Mouse (Mus musculus): ENCODE results near the gene Phf24. TPM values are rescaled to one million over a fixed set of nuclear protein-coding genes. Genes with fewer than 3 reads are reported as not detected.

Phf24 gene
- polyA plus RNA-seq, 1 experiment from 2014 or later, result 2.9 TPM

- H3K9ac ChIP-seq (ENCODE audit: low read length), result no peak overlapping the region
- no peaks in the 10 kb centered on the region for H3K27me3 ChIP-seq (ENCODE audit: control insufficient read depth, insufficient read depth, low read length)
- no peaks in the 10 kb centered on the region for H3K9me3 ChIP-seq (ENCODE audit: control insufficient read depth, low read length)
- 86% methylated on average over 7 of the region's 7 CpGs for WGBS
- no peak for ATAC-seq (ENCODE audit: low FRiP score)
- DNase-seq (ENCODE audit: low spot score, missing footprints), result no peak
- H3K4me1 ChIP-seq (ENCODE audit: control insufficient read depth, insufficient read depth, low read length), result peaks cover 4% of the 10 kb centered on the region
- H3K4me3 ChIP-seq (ENCODE audit: low read depth, low read length), result no peak overlapping the region
- no peak overlapping the region for H3K4me2 ChIP-seq
- H3K36me3 ChIP-seq (ENCODE audit: control insufficient read depth, insufficient read depth, low read length), result no peaks in the 10 kb centered on the region
- H3K27ac ChIP-seq (ENCODE audit: low read depth, low read length), result no peak overlapping the region
Observed at GRCm38 (mm10) chr4:42941396-42941795, 24.9 kb downstream of the Phf24 start.

GRCm38 (mm10) chr4:42943341-42943740, 26.9 kb downstream of the Phf24 start:
- no peak overlapping the region for H3K27ac ChIP-seq (ENCODE audit: low read depth, low read length)
- WGBS, result 87% methylated on average over 5 of the region's 5 CpGs
- no peaks in the 10 kb centered on the region for H3K27me3 ChIP-seq (ENCODE audit: control insufficient read depth, insufficient read depth, low read length)
- H3K4me3 ChIP-seq (ENCODE audit: low read depth, low read length), result no peak overlapping the region
- no peak for DNase-seq (ENCODE audit: low spot score, missing footprints)
- no peak overlapping the region for H3K4me2 ChIP-seq
- no peaks in the 10 kb centered on the region for H3K9me3 ChIP-seq (ENCODE audit: control insufficient read depth, low read length)
- ATAC-seq (ENCODE audit: low FRiP score), result no peak
- H3K9ac ChIP-seq (ENCODE audit: low read length), result no peak overlapping the region
- H3K36me3 ChIP-seq (ENCODE audit: control insufficient read depth, insufficient read depth, low read length), result no peaks in the 10 kb centered on the region
- H3K4me1 ChIP-seq (ENCODE audit: control insufficient read depth, insufficient read depth, low read length), result peaks cover 18% of the 10 kb centered on the region

- no peak overlapping the region for H3K4me2 ChIP-seq
- no peak overlapping the region for H3K27ac ChIP-seq (ENCODE audit: low read depth, low read length)
- ATAC-seq (ENCODE audit: low FRiP score) (no peak), DNase-seq (ENCODE audit: low spot score, missing footprints) (no peak)
- no peaks in the 10 kb centered on the region for H3K9me3 ChIP-seq (ENCODE audit: control insufficient read depth, low read length)
- H3K36me3 ChIP-seq (ENCODE audit: control insufficient read depth, insufficient read depth, low read length), result no peaks in the 10 kb centered on the region
- no peaks in the 10 kb centered on the region for H3K27me3 ChIP-seq (ENCODE audit: control insufficient read depth, insufficient read depth, low read length)
- H3K9ac ChIP-seq (ENCODE audit: low read length), result no peak overlapping the region
- peaks cover 23% of the 10 kb centered on the region for H3K4me1 ChIP-seq (ENCODE audit: control insufficient read depth, insufficient read depth, low read length)
- WGBS, result 89% methylated on average over 9 of the region's 9 CpGs
- H3K4me3 ChIP-seq (ENCODE audit: low read depth, low read length), result no peak overlapping the region
Observed at GRCm38 (mm10) chr4:42944185-42944584, 27.7 kb downstream of the Phf24 start.

DNA sequence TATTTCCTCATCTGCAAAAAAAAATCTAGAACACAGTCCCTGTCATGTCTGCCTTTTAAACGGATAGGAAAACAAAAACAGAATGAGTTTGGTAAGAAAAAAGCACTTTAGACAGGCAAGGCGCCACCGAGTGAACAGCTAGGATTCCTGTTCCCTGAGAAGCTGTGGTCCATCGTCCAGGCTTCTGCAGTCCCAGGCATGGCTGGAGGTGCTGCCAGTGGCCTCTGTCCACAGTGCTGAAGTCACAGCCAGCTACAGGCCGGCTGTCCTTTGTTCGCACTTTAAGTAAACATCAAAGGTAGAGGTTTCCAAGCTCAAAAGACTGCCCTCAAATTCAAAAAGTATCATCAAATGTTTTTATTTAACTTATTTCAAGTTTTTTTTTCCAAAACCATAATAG, 28.6 kb downstream of the Phf24 start:
- Histone ChIP-seq H3K4me3 (ENCODE audit: low read depth, low read length) (no peak overlapping the region), H3K9me3 (ENCODE audit: control insufficient read depth, low read length) (no peaks in the 10 kb centered on the region), H3K4me2 (no peak overlapping the region), H3K27me3 (ENCODE audit: control insufficient read depth, insufficient read depth, low read length) (no peaks in the 10 kb centered on the region), H3K27ac (ENCODE audit: low read depth, low read length) (no peak overlapping the region), H3K9ac (ENCODE audit: low read length) (no peak overlapping the region), H3K4me1 (ENCODE audit: control insufficient read depth, insufficient read depth, low read length) (peaks cover 25% of the 10 kb centered on the region), H3K36me3 (ENCODE audit: control insufficient read depth, insufficient read depth, low read length) (no peaks in the 10 kb centered on the region)
- ATAC-seq (ENCODE audit: low FRiP score) (no peak), DNase-seq (ENCODE audit: low spot score, missing footprints) (no peak)
- WGBS, result 13% methylated on average over 6 of the region's 6 CpGs

- H3K4me3 ChIP-seq (ENCODE audit: low read depth, low read length), result no peak overlapping the region
- ATAC-seq (ENCODE audit: low FRiP score) (no peak), DNase-seq (ENCODE audit: low spot score, missing footprints) (no peak)
- H3K9me3 ChIP-seq (ENCODE audit: control insufficient read depth, low read length), result no peaks in the 10 kb centered on the region
- no peaks in the 10 kb centered on the region for H3K36me3 ChIP-seq (ENCODE audit: control insufficient read depth, insufficient read depth, low read length)
- no peak overlapping the region for H3K9ac ChIP-seq (ENCODE audit: low read length)
- peaks cover 27% of the 10 kb centered on the region for H3K4me1 ChIP-seq (ENCODE audit: control insufficient read depth, insufficient read depth, low read length)
- 90% methylated on average over 3 of the region's 3 CpGs for WGBS
- no peak overlapping the region for H3K27ac ChIP-seq (ENCODE audit: low read depth, low read length)
- no peaks in the 10 kb centered on the region for H3K27me3 ChIP-seq (ENCODE audit: control insufficient read depth, insufficient read depth, low read length)
- H3K4me2 ChIP-seq, result no peak overlapping the region
Observed at GRCm38 (mm10) chr4:42945445-42945844, 29.0 kb downstream of the Phf24 start.

- peak; percentile 95 for DNase-seq (ENCODE audit: low spot score, missing footprints)
- no peak overlapping the region for H3K4me2 ChIP-seq
- no peak overlapping the region; the same call in 1 of the 2 replicates for H3K9ac ChIP-seq (ENCODE audit: low read length)
- H3K9me3 ChIP-seq (ENCODE audit: control insufficient read depth, low read length), result no peaks in the 10 kb centered on the region
- WGBS, result 8% methylated on average over 5 of the region's 5 CpGs
- no peak overlapping the region for H3K4me3 ChIP-seq (ENCODE audit: low read depth, low read length)
- H3K27ac ChIP-seq (ENCODE audit: low read depth, low read length), result no peak overlapping the region
- no peak for ATAC-seq (ENCODE audit: low FRiP score)
- no peaks in the 10 kb centered on the region for H3K27me3 ChIP-seq (ENCODE audit: control insufficient read depth, insufficient read depth, low read length)
- H3K36me3 ChIP-seq (ENCODE audit: control insufficient read depth, insufficient read depth, low read length), result no peaks in the 10 kb centered on the region
- peaks cover 33% of the 10 kb centered on the region for H3K4me1 ChIP-seq (ENCODE audit: control insufficient read depth, insufficient read depth, low read length)
Observed at GRCm38 (mm10) chr4:42945952-42946351, 29.5 kb downstream of the Phf24 start.

GRCm38 (mm10) chr4:42946733-42947290, 30.4 kb downstream of the Phf24 start:
- Histone ChIP-seq H3K36me3 (ENCODE audit: control insufficient read depth, insufficient read depth, low read length) (no peaks in the 10 kb centered on the region), H3K4me2 (peak overlapping the region; percentile 22), H3K9ac (ENCODE audit: low read length) (0 out of 2 replicates have a peak overlapping the region, but pooled peaks have one; percentile 25), H3K27me3 (ENCODE audit: control insufficient read depth, insufficient read depth, low read length) (no peaks in the 10 kb centered on the region), H3K9me3 (ENCODE audit: control insufficient read depth, low read length) (no peaks in the 10 kb centered on the region), H3K27ac (ENCODE audit: low read depth, low read length) (no peak overlapping the region; the same call in 1 of the 2 replicates), H3K4me1 (ENCODE audit: control insufficient read depth, insufficient read depth, low read length) (peaks cover 41% of the 10 kb centered on the region), H3K4me3 (ENCODE audit: low read depth, low read length) (no peak overlapping the region)
- WGBS, result 34% methylated on average over 10 of the region's 10 CpGs
- peak; percentile 95 for DNase-seq (ENCODE audit: low spot score, missing footprints)
- peak; percentile 33 for ATAC-seq (ENCODE audit: low FRiP score)

GRCm38 (mm10) chr4:42948527-42948926, 32.1 kb downstream of the Phf24 start:
- no peaks in the 10 kb centered on the region for H3K36me3 ChIP-seq (ENCODE audit: control insufficient read depth, insufficient read depth, low read length)
- H3K9ac ChIP-seq (ENCODE audit: low read length), result peak overlapping the region; percentile 38; the same call in 1 of the 2 replicates
- H3K4me1 ChIP-seq (ENCODE audit: control insufficient read depth, insufficient read depth, low read length), result peaks cover 58% of the 10 kb centered on the region
- no peak overlapping the region for H3K27ac ChIP-seq (ENCODE audit: low read depth, low read length)
- H3K4me3 ChIP-seq (ENCODE audit: low read depth, low read length), result no peak overlapping the region
- no peak overlapping the region for H3K4me2 ChIP-seq
- H3K9me3 ChIP-seq (ENCODE audit: control insufficient read depth, low read length), result no peaks in the 10 kb centered on the region
- no peaks in the 10 kb centered on the region for H3K27me3 ChIP-seq (ENCODE audit: control insufficient read depth, insufficient read depth, low read length)
- ATAC-seq (ENCODE audit: low FRiP score), result no peak
- 57% methylated on average over 12 of the region's 13 CpGs for WGBS
- DNase-seq (ENCODE audit: low spot score, missing footprints), result no peak

DNA sequence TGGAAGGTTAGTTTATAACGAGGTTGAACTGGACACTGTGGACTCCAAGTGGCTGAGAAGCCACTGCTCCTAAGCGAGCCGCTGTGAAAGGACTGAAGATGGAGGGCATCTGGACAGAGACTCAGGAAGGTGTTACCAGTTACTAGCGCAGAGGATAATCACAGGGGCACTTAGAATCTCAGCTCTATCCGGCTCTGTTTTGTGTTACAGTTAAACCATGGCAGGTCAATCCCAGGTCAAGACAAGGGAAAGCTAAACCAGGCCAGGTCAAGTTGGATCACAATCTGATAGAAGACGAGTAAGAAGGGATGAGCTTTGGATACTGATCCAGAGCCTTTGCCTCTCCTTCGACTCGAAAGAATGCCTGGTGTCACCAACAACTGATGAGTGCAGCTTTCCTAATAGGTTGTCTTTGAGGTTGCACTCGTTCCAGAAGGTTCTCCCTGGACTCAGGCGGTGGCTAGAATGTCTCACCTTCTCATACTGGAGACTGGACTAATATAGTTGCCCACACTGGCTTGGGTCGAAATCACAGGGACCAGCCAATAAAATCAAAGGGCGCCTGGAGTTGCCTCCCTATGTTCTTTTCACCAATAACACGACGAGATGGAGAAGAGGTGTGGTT, 32.7 kb downstream of the Phf24 start:
- Histone ChIP-seq H3K4me1 (ENCODE audit: control insufficient read depth, insufficient read depth, low read length) (peaks cover 64% of the 10 kb centered on the region), H3K27ac (ENCODE audit: low read depth, low read length) (peak overlapping the region; percentile 50; the same call in 1 of the 2 replicates), H3K27me3 (ENCODE audit: control insufficient read depth, insufficient read depth, low read length) (no peaks in the 10 kb centered on the region), H3K9me3 (ENCODE audit: control insufficient read depth, low read length) (no peaks in the 10 kb centered on the region), H3K4me3 (ENCODE audit: low read depth, low read length) (peak overlapping the region; percentile 20; the same call in 1 of the 2 replicates), H3K4me2 (peak overlapping the region; percentile 93), H3K36me3 (ENCODE audit: control insufficient read depth, insufficient read depth, low read length) (no peaks in the 10 kb centered on the region), H3K9ac (ENCODE audit: low read length) (peak overlapping the region; percentile 38; the same call in 1 of the 2 replicates)
- WGBS, result 15% methylated on average over 14 of the region's 14 CpGs
- ATAC-seq (ENCODE audit: low FRiP score), result no peak
- peak; percentile 93 for DNase-seq (ENCODE audit: low spot score, missing footprints)
